Mouse (Mus musculus): Measurements from ENCODE around the gene Tgm7. TPM values are rescaled to one million over a fixed set of nuclear protein-coding genes. Genes with fewer than 3 reads are reported as not detected.

The Tgm7 gene
- not detected in 2 replicates for polyA plus RNA-seq (2015; fragmentation: Nextera tagmentation; extraction: Ambion mirVana)

DNA sequence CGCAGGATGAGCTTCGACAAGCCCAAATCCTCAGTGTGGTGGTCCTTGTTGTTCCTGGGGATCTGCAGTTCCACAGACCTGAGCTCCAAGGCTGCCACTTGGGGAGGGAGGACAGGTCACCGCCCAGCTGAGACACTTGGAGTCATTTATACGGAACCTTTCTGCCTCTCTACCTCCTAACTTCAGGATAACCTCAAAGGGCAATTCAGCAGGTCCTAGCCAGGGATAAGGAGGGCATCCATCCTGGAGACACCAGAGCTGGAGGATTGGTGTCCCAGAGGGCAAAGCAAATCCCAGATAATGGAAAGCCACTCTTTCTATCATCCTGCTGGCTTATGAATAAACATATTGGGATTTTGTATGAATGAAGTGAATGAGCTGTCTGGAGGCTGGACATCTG is at the start of gene Tgm7:
Gene Tgm7 (minus strand): TSS at position 101 of the 400 bp plus-strand sequence.
- ATAC-seq (ENCODE audit: insufficient number of reproducible peaks, insufficient read depth, low FRiP score, low TSS enrichment, low read depth), result no peak
- no peaks in the 10 kb centered on the region for H3K4me1 ChIP-seq
- no peak within 1 kb of the TSS for H3K27ac ChIP-seq
- no peaks in the 10 kb centered on the region for H3K27me3 ChIP-seq
- H3K36me3 ChIP-seq, result no peaks in the 10 kb centered on the region
- H3K4me3 ChIP-seq, result no peak within 1 kb of the TSS
- H3K9me3 ChIP-seq, result no peaks in the 10 kb centered on the region
- no peak within 1 kb of the TSS for H3K9ac ChIP-seq
- H3K4me2 ChIP-seq, result no peak within 1 kb of the TSS
- 92% methylated on average over 4 of the region's 4 CpGs for WGBS

DNA sequence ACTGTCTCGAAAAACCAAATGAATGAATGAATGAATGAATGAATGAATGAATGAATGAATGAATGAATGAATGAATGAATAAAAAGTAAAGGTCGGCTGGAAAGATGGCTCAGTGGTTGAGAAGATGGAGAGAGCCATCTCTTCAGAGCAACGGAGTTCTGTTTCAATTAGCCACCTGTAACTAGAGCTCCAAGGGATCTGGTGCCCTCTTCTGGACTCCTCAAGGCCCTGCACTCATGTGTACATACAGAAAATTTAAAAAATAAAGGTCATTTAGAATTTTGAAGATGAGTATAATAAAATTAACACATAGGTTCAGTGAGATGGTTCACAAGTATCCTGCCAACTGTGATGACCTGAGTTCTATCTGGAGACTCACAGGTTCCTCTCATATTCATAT is 43.5 kb upstream of the Tgm7 start:
- Histone ChIP-seq H3K9me3 (no peaks in the 10 kb centered on the region), H3K27me3 (no peaks in the 10 kb centered on the region), H3K9ac (no peak overlapping the region), H3K4me1 (no peaks in the 10 kb centered on the region), H3K4me3 (no peak overlapping the region), H3K27ac (no peak overlapping the region), H3K36me3 (peaks cover 43% of the 10 kb centered on the region), H3K4me2 (no peak overlapping the region)
- WGBS, result 84% methylated on average over 3 of the region's 3 CpGs
- no peak for ATAC-seq (ENCODE audit: insufficient number of reproducible peaks, insufficient read depth, low FRiP score, low TSS enrichment, low read depth)

DNA sequence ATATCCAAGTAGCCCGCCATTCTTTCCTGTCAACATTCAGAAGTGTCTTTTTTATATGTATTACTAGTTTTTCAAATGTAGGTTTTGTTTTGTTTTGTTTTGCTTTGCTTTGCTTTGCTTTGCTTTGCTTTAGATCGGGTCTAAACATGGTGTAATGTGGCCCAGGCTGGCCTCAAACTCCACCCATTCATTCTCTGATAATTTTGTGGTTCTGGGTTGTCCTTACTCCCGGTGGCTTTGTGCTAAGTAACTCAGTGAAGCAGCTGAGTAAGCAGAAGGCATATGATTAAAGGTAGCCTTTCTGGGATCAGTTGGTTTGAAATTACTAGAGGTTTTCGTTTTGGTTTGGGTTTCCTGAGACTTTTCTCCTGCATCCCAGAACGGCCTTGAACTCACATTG is 40.1 kb upstream of the Tgm7 start:
- no peak overlapping the region for H3K4me2 ChIP-seq
- WGBS, result 77% methylated on average over 5 of the region's 5 CpGs
- no peaks in the 10 kb centered on the region for H3K27me3 ChIP-seq
- no peak overlapping the region for H3K9ac ChIP-seq
- peaks cover 48% of the 10 kb centered on the region for H3K36me3 ChIP-seq
- no peak overlapping the region for H3K4me3 ChIP-seq
- no peak for ATAC-seq (ENCODE audit: insufficient number of reproducible peaks, insufficient read depth, low FRiP score, low TSS enrichment, low read depth)
- H3K27ac ChIP-seq, result no peak overlapping the region
- H3K9me3 ChIP-seq, result no peaks in the 10 kb centered on the region
- no peaks in the 10 kb centered on the region for H3K4me1 ChIP-seq

DNA sequence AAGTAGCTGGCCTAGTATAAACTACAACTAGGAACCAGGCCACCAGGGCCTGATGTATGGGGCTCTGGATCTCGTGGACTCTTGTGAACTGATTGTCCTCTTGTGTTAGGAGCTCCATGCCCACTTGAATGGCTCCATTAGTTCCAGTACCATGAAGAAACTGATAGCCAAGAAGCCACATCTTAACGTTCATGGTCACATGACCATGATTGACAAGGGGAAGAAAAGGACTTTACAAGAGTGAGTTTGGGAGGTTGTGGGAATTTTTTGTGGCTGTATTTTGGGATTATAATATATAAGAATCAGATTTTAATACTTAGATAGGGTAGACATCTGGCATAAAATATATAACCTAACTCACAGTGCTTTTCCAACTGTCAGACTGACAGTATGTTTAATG is 32.8 kb upstream of the Tgm7 start:
- WGBS, result 62% methylated on average over 2 of the region's 2 CpGs
- Histone ChIP-seq H3K9ac (no peak overlapping the region), H3K4me1 (peaks cover 20% of the 10 kb centered on the region), H3K4me2 (no peak overlapping the region), H3K27me3 (no peaks in the 10 kb centered on the region), H3K9me3 (no peaks in the 10 kb centered on the region), H3K4me3 (no peak overlapping the region), H3K27ac (no peak overlapping the region), H3K36me3 (peaks cover 43% of the 10 kb centered on the region)
- ATAC-seq (ENCODE audit: insufficient number of reproducible peaks, insufficient read depth, low FRiP score, low TSS enrichment, low read depth), result no peak

DNA sequence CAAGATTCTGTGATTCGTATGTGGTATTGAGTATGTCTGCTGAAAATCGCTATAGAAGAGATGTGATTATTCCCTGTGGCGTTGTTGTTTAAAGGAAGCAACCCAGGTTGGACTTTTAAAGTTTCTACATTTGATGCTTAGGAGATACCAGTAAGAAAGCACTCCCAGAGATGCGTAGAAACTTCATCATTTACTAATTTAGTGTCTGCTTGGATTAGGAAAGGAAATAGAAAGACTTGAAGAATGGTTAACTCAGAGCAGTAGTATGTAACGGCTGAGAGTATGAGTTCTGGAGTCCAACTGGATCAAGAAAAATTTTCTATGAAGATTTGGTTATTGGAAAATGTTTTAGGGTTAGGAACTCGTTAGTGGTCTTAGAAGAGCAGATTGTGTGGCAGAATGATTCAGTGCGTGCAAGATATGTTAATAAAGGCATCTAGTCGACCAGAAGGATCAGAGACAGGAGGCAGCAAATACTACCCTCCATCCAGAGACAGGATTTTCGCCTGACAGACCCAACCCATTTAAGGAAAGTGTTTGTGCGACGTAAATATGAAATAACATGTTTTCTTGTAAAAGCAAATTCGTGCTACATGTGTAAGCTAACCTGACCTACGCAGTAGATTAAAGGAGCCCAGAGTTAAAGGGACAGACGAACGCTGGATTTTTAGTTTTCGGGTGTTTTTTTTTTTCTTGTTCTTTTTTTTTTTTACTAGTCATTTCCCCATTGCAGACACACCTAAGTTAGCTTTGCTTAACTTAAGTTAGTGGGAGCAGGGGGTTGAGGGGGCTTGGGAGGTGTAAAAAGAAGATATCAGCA is 31.8 kb upstream of the Tgm7 start:
- WGBS, result 73% methylated on average over 16 of the region's 16 CpGs
- ATAC-seq (ENCODE audit: insufficient number of reproducible peaks, insufficient read depth, low FRiP score, low TSS enrichment, low read depth), result no peak
- peak overlapping the region; percentile 99 for H3K27ac ChIP-seq
- peaks cover 35% of the 10 kb centered on the region for H3K36me3 ChIP-seq
- peak overlapping the region; percentile 72 for H3K4me3 ChIP-seq
- peak overlapping the region; percentile 92 for H3K4me2 ChIP-seq
- no peaks in the 10 kb centered on the region for H3K27me3 ChIP-seq
- peaks cover 20% of the 10 kb centered on the region for H3K4me1 ChIP-seq
- peak overlapping the region; percentile 92 for H3K9ac ChIP-seq
- H3K9me3 ChIP-seq, result no peaks in the 10 kb centered on the region

DNA sequence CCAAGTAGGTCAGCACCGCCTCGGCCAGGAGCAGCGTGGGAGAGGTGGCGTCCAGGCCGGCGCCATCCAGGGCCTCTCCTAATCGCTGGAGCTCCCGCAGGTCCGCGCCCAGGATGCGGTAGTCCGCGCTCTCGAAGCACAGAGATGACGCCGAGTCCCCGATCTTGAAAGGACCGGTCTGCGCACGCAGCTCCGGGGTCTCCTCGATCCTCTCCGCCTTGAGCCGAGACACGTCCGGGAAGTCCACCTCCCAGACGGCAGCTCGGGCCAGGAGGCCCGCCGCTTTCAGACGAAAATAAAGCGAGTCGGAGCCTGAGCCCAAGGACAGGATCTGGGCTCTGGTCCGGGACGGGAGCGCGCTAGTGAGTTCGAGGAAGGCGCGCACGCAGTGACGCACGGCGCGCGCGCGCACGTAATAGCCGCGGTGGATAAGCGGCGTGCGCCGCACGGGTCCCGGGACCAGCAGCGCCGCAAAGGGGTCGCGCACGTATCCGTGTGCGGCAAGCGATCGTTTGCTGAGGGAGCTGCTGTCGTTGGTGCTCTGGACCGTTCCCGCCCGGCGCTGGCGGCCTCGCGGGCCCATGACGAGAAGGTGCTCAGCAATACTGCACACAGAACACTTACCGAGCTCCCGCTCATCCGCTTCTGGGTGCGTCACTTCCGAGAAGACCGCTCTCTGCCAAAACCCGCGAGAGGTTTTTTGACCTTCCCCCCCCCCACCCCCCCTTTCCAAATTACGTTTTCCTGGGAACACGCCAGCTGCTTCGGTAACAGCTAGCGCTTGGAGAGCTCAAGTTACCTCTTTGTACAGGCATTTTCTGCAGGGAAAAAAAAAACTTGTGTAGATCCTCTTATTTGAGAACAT is 30.7 kb upstream of the Tgm7 start, which contains the start of the genes Adal and Lcmt2:
Gene Adal (plus strand): TSS at position 411 of the 865 bp plus-strand sequence.
Gene Lcmt2 (minus strand): TSS at position 636 of the 865 bp plus-strand sequence.
- Histone ChIP-seq H3K4me2 (peak within 1 kb of the TSS; percentile 92), H3K36me3 (peaks cover 27% of the 10 kb centered on the region), H3K9ac (peak within 1 kb of the TSS; percentile 92), H3K4me1 (peaks cover 20% of the 10 kb centered on the region), H3K9me3 (no peaks in the 10 kb centered on the region), H3K4me3 (peak within 1 kb of the TSS; percentile 72), H3K27ac (peak within 1 kb of the TSS; percentile 99), H3K27me3 (no peaks in the 10 kb centered on the region)
- ATAC-seq (ENCODE audit: insufficient number of reproducible peaks, insufficient read depth, low FRiP score, low TSS enrichment, low read depth), result peak; percentile 92
- WGBS, result 1% methylated on average over 87 of the region's 87 CpGs

DNA sequence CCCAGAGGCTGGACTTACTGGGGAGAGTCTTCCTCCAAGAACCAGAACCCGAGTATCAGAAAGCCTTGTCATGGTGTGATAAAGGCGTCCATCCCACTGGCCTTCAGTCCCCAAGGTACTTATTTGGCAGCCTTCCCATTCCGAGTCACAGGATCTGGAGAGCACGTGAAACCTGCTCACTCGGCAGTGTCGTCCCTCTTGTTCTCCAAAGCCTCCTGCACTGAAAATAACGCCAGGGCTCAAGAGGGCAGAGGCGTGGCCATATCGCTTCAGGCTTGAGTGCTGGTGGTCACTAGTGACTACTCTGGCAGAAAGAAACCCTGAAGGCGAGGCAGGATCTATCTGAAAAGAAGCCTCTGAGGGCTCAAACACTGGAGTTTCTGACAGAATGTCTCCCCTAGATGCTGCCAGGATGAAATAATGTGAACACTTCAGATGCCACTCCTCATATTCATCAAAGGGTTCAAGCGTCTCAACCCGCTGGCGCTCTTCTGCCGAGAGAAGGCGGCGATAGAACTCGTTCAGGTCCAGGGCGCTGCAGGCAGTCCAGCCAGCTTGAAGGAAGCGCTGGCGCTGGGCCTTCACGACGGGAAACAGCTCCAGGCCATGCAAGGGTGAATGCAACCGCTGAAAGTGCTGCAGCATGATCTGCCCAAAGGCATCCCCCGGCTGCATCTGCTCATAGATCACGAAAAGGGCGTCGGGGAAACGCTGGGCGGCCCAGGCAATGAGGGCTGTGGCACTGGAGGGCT is 29.8 kb upstream of the Tgm7 start:
- Histone ChIP-seq H3K27ac (peak overlapping the region; percentile 99), H3K4me3 (peak overlapping the region; percentile 72), H3K36me3 (peaks cover 27% of the 10 kb centered on the region), H3K4me1 (peaks cover 20% of the 10 kb centered on the region), H3K9ac (peak overlapping the region; percentile 92), H3K9me3 (no peaks in the 10 kb centered on the region), H3K27me3 (no peaks in the 10 kb centered on the region), H3K4me2 (peak overlapping the region; percentile 92)
- ATAC-seq (ENCODE audit: insufficient number of reproducible peaks, insufficient read depth, low FRiP score, low TSS enrichment, low read depth), result peak; percentile 49
- 57% methylated on average over 29 of the region's 29 CpGs for WGBS

DNA sequence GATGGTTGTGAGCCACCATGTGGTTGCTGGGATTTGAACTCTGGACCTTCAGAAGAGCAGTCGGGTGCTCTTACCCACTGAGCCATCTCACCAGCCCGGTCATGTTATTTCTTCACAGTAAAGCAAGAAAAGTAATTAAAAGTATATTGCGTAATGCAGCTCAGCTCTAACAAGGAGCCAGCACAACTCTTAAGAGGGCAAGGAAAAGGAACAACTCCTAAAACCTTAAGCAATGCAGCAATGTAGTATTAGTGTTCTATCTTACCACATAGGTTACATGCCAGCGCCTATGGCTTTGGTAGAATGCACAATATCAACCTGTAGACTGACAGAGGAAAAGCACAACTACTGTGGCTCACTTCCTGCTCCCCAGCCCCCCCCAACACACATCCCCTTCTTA is 27.8 kb upstream of the Tgm7 start:
- ATAC-seq (ENCODE audit: insufficient number of reproducible peaks, insufficient read depth, low FRiP score, low TSS enrichment, low read depth), result no peak
- Histone ChIP-seq H3K27me3 (no peaks in the 10 kb centered on the region), H3K9ac (no peak overlapping the region), H3K4me1 (peaks cover 20% of the 10 kb centered on the region), H3K4me3 (no peak overlapping the region), H3K9me3 (no peaks in the 10 kb centered on the region), H3K4me2 (no peak overlapping the region), H3K27ac (no peak overlapping the region), H3K36me3 (peaks cover 21% of the 10 kb centered on the region)
- 95% methylated on average over 4 of the region's 4 CpGs for WGBS

DNA sequence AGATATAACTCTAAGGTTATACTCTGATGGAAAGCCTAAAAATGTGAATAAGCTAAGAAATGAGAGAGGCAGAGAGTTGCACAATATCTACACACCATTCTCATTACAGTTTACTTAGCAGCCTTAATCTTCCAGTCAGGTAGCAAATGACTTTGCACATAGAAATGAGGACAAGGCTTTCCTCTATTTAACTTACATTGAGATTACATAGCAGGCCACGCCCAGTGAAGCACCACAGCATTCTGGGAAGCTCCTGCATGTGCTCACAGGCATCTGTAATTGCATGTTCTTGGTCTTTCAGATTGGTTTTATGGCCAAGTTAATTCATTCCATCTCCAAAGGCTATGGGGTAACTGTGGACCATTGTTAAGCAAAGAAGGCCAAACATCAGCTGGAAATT is 23.2 kb upstream of the Tgm7 start:
- Histone ChIP-seq H3K4me2 (no peak overlapping the region), H3K27ac (no peak overlapping the region), H3K4me1 (no peaks in the 10 kb centered on the region), H3K9me3 (no peaks in the 10 kb centered on the region), H3K27me3 (no peaks in the 10 kb centered on the region), H3K36me3 (peaks cover 4% of the 10 kb centered on the region; the same call in 1 of the 2 replicates), H3K4me3 (no peak overlapping the region), H3K9ac (no peak overlapping the region)
- ATAC-seq (ENCODE audit: insufficient number of reproducible peaks, insufficient read depth, low FRiP score, low TSS enrichment, low read depth), result no peak
- 60% methylated on average over 1 of the region's 1 CpGs for WGBS

DNA sequence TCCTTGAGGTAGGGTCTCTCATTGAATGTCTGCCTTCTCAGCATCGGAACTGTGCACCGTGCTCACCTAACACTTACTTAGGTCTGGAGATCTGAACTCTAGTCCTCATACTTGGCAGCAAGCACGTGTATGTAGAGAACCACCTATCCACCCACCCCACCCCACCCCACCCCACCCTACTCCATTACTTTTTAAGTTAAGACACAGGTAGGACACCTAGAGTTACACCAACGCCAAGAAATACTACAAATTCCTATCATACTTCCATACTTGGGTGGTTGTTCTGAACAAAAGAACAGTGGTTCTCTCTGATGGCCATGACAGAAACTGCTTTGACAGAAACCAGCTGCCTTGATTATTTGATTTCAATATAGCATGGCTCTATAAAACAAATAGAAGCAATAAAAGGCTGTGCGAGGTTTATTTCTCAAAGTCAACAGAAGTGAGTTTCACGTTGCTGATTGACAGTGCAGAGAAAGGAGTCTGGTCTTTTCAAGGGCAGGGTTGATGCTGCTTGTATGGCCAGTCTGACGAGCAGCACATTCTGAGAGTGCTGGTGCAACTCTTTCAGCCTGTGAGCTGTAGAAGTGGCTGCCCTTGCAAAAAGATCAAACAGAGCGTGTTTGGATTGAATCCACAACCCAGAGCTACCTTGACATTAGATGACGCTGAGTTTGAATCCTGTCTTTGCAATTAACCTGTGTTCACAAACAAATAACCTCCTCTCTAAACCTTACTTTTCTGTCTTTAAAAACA is 19.4 kb upstream of the Tgm7 start:
- Histone ChIP-seq H3K4me2 (no peak overlapping the region), H3K27me3 (no peaks in the 10 kb centered on the region), H3K4me3 (no peak overlapping the region), H3K36me3 (no peaks in the 10 kb centered on the region), H3K4me1 (no peaks in the 10 kb centered on the region), H3K9ac (no peak overlapping the region), H3K27ac (no peak overlapping the region), H3K9me3 (no peaks in the 10 kb centered on the region)
- 62% methylated on average over 9 of the region's 9 CpGs for WGBS
- ATAC-seq (ENCODE audit: insufficient number of reproducible peaks, insufficient read depth, low FRiP score, low TSS enrichment, low read depth), result no peak

DNA sequence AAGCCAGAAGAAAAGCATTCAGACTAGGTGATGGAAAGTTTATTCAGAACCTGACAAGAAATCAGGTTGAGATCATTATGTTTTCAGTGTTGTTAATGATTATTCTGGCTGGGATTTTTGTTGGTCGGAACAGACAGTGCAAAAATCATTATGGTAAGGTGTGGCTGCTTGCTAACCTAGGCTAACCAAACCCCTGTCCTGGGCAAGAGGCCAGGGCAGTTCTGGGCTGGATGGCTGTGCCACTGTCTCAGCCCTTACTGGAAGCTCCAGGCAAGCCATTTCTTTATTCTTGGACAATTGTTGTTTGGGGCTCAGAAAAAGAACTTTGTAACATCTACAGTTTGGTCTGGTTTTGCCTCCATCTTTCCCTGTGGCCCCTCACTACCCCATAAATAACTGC is 17.9 kb upstream of the Tgm7 start:
- H3K4me1 ChIP-seq, result no peaks in the 10 kb centered on the region
- WGBS, result 70% methylated on average over 1 of the region's 1 CpGs
- no peak overlapping the region for H3K4me3 ChIP-seq
- H3K9me3 ChIP-seq, result no peaks in the 10 kb centered on the region
- no peak overlapping the region for H3K4me2 ChIP-seq
- H3K36me3 ChIP-seq, result no peaks in the 10 kb centered on the region
- H3K27ac ChIP-seq, result no peak overlapping the region
- H3K9ac ChIP-seq, result no peak overlapping the region
- no peaks in the 10 kb centered on the region for H3K27me3 ChIP-seq
- ATAC-seq (ENCODE audit: insufficient number of reproducible peaks, insufficient read depth, low FRiP score, low TSS enrichment, low read depth), result no peak
